Mouse (Mus musculus) kidney, embryonic 16.5 days (tissue): ENCODE results near the gene Gpbp1. TPM values are rescaled to one million over a fixed set of nuclear protein-coding genes. Genes with fewer than 3 reads are reported as not detected.

Experiments used
- ATAC-seq: fragments of 200-750 bp; cut with Nextera tagmentation; 2 replicates; pipeline ENCODE4 v1.8.0; 2017; ENCODE audit warnings: moderate TSS enrichment; ENCODE audit not compliant: low FRiP score, low TSS enrichment
- H3K27ac ChIP-seq: fragments of 300-500 bp; sonication (generic); 2 replicates; pipeline ENCODE4 v1.5.1; 2014; ENCODE audit warnings: low read length
- H3K27me3 ChIP-seq: fragments of 300-500 bp; sonication (generic); 2 replicates; pipeline ENCODE4 v1.6.1; 2014; ENCODE audit warnings: low read length, control low read depth, mixed read lengths; ENCODE audit not compliant: insufficient read depth
- H3K36me3 ChIP-seq: fragments of 300-500 bp; sonication (generic); 2 replicates; pipeline ENCODE4 v1.6.1; 2014; ENCODE audit warnings: low read length, control low read depth, mixed read lengths; ENCODE audit not compliant: insufficient read depth
- H3K4me1 ChIP-seq: fragments of 300-500 bp; sonication (generic); 2 replicates; pipeline ENCODE4 v1.6.1; 2014; ENCODE audit warnings: low read length, control low read depth, mixed read lengths; ENCODE audit not compliant: insufficient read depth
- H3K4me2 ChIP-seq: fragments of 300-500 bp; sonication (generic); replicated peaks from 2 replicates; pipeline ENCODE4 v1.6.1; 2014; ENCODE audit warnings: low read depth, low read length
- H3K4me3 ChIP-seq: fragments of 300-500 bp; sonication (generic); 2 replicates; pipeline ENCODE4 v1.5.1; 2014; ENCODE audit warnings: mild to moderate bottlenecking, low read length
- H3K9ac ChIP-seq: fragments of 300-500 bp; sonication (generic); replicated peaks from 2 replicates; pipeline ENCODE4 v1.6.1; 2014; ENCODE audit warnings: low read length
- H3K9me3 ChIP-seq: fragments of 300-500 bp; sonication (generic); 2 replicates; pipeline ENCODE4 v1.6.1; 2016; ENCODE audit warnings: low read length, control low read depth
- WGBS: fragments of 180-500 bp; shearing (Covaris S2); extraction: QIAGEN DNeasy Blood & Tissue Kit; methylation state at CpG from one replicate; pipeline ENCODE4 v1.1.7; 2014; 5-methylcytosine and 5-hydroxymethylcytosine counted together
- polyA plus RNA-seq: library from polyadenylated mRNA; unstranded; fragments of >200 nt; fragmentation: Nextera tagmentation; extraction: Ambion mirVana; gene quantifications from 2 replicates; pipeline ENCODE4 v1.2.1, GENCODE M21; 2015

Gpbp1 gene
- polyA plus RNA-seq, 1 experiment from 2014 or later: 80.5 TPM

- no peaks in the 10 kb centered on the region for H3K36me3 ChIP-seq
- no peak for ATAC-seq
- H3K27me3 ChIP-seq: no peaks in the 10 kb centered on the region
- no peaks in the 10 kb centered on the region for H3K4me1 ChIP-seq
- no peak overlapping the region for H3K9ac ChIP-seq
- H3K27ac ChIP-seq: no peak overlapping the region
- H3K4me2 ChIP-seq: no peak overlapping the region
- no peaks in the 10 kb centered on the region for H3K9me3 ChIP-seq
- WGBS: 46% methylated on average over 5 of the region's 5 CpGs
- no peak overlapping the region for H3K4me3 ChIP-seq
These were observed 28.4 kb upstream of the Gpbp1 start for GRCm38 (mm10) chr13:111518332-111518731.

DNA sequence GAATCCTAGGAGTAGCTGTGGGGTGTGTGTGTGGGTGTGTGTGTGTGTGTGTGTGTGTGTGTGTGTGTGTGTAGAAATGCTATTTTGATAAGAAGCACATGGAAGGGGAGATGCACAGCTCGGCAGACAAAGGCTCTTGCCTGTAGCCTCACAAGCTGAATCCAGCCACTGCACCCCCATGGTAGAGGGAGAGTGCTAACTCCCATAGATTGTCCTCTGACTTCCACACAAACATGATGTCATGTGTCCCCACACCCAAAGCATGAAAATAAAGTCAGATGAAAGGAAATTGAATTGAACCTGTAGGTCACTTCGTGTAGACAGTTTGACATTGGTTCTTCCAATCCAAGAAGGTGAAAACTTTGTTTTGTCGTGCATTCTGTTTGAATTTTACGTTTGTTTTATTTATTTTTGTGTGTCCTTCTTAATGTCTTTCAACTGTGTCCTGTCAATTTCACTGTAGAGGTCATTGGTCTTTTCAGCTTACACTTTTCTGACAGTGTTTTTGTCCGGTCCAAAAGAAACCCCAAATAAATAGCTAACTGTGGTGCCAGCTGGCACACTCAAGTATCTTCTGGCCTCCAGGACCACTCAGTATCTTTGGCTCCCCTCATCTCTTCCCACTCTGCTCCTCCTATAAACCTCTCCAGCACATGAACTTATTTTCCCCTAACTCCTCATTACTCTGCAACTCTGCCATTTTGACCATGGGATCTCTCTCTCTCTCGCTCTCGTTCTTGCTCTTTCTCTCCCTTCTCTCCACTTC, 26.7 kb upstream of the Gpbp1 start:
- Histone ChIP-seq H3K9ac (no peak overlapping the region), H3K4me2 (no peak overlapping the region), H3K9me3 (no peaks in the 10 kb centered on the region), H3K27me3 (no peaks in the 10 kb centered on the region), H3K4me1 (no peaks in the 10 kb centered on the region), H3K4me3 (no peak overlapping the region), H3K27ac (no peak overlapping the region), H3K36me3 (no peaks in the 10 kb centered on the region)
- 81% methylated on average over 7 of the region's 7 CpGs for WGBS
- ATAC-seq: no peak

- Histone ChIP-seq H3K4me2 (no peak overlapping the region), H3K9ac (no peak overlapping the region), H3K36me3 (no peaks in the 10 kb centered on the region), H3K27ac (no peak overlapping the region), H3K4me3 (no peak overlapping the region), H3K27me3 (no peaks in the 10 kb centered on the region), H3K9me3 (no peaks in the 10 kb centered on the region), H3K4me1 (no peaks in the 10 kb centered on the region)
- ATAC-seq: no peak
- WGBS: 34% methylated on average over 5 of the region's 5 CpGs
These were observed 19.5 kb upstream of the Gpbp1 start for GRCm38 (mm10) chr13:111509385-111509784.

DNA sequence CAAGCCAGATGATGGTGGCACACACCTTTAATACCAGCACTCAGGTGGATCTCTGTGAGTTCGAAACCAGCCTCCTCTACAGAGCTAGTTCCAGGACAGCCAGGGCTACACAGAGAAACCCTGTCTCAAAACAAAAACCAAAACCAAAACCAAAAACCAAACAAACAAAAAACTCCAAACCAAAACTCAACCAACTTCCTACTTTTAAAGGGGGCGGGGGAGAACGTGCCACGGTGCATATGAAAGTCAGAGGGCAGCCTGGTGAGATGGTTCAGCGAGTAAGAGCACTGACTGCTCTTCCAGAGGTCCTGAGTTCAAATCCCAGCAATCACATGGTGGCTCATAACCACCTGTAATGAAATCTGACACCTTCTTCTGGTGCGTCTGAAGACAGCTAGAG, 18.7 kb upstream of the Gpbp1 start:
- H3K9ac ChIP-seq: no peak overlapping the region
- no peaks in the 10 kb centered on the region for H3K9me3 ChIP-seq
- H3K36me3 ChIP-seq: no peaks in the 10 kb centered on the region
- H3K4me2 ChIP-seq: no peak overlapping the region
- ATAC-seq: no peak
- 66% methylated on average over 6 of the region's 6 CpGs for WGBS
- H3K4me3 ChIP-seq: no peak overlapping the region
- no peaks in the 10 kb centered on the region for H3K27me3 ChIP-seq
- H3K27ac ChIP-seq: no peak overlapping the region
- no peaks in the 10 kb centered on the region for H3K4me1 ChIP-seq

- H3K9ac ChIP-seq: no peak overlapping the region
- peaks cover 33% of the 10 kb centered on the region for H3K27me3 ChIP-seq
- no peaks in the 10 kb centered on the region for H3K36me3 ChIP-seq
- no peak overlapping the region for H3K4me3 ChIP-seq
- peaks cover 6% of the 10 kb centered on the region for H3K4me1 ChIP-seq
- ATAC-seq: no peak
- H3K27ac ChIP-seq: no peak overlapping the region
- 59% methylated on average over 11 of the region's 11 CpGs for WGBS
- H3K9me3 ChIP-seq: no peaks in the 10 kb centered on the region
- no peak overlapping the region for H3K4me2 ChIP-seq
These were observed 4.6 kb upstream of the Gpbp1 start for GRCm38 (mm10) chr13:111494330-111495029.

DNA sequence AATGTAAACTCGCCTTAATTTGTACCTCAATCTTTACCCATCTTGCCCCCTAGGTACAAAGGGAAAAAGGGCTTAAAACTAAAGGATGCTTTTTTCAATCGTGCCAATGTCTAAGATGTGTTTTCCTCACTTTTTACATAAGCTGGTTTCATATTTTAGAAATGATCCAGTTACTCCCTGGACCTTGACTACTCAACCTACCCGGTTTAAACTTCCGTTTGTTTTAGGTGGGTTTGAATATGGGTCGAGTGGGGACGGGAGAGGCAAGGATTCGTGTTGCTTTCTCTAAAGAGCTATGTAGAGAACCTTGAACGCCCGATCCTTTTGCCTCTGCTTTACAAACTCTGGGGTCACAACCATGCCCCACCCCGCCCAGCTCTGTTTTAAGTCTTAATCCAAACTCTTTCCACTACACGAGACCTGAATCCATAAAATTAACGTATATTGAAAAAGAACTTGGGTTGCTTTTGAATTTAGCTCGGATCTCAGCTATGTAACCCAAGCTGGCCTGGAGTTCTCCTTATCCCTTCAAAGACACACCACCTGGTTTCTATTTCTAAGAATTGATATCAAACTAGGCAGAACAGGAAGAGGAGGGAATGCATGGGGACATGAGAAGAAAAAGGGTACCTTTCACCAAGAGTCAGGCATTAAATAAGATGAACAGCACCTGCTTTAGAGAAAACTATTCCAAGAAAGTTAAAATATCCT, 1.3 kb upstream of the Gpbp1 start:
- ATAC-seq: no peak
- peaks cover 33% of the 10 kb centered on the region for H3K27me3 ChIP-seq
- no peak overlapping the region for H3K9ac ChIP-seq
- H3K27ac ChIP-seq: no peak overlapping the region
- peaks cover 12% of the 10 kb centered on the region for H3K4me1 ChIP-seq
- peak overlapping the region; percentile 98 for H3K4me3 ChIP-seq
- H3K4me2 ChIP-seq: peak overlapping the region; percentile 88
- 17% methylated on average over 13 of the region's 13 CpGs for WGBS
- no peaks in the 10 kb centered on the region for H3K9me3 ChIP-seq
- H3K36me3 ChIP-seq: no peaks in the 10 kb centered on the region

GRCm38 (mm10) chr13:111489502-111489801, 459 bp downstream of the Gpbp1 start:
- Histone ChIP-seq H3K27ac (peak overlapping the region; percentile 99), H3K4me2 (peak overlapping the region; percentile 77), H3K4me1 (peaks cover 25% of the 10 kb centered on the region), H3K9ac (peak overlapping the region; percentile 99), H3K9me3 (no peaks in the 10 kb centered on the region), H3K36me3 (no peaks in the 10 kb centered on the region), H3K27me3 (peaks cover 26% of the 10 kb centered on the region), H3K4me3 (peak overlapping the region; percentile 98)
- WGBS: 0% methylated on average over 17 of the region's 33 CpGs
- peak; percentile 73 for ATAC-seq

GRCm38 (mm10) chr13:111488651-111489501, 1.0 kb downstream of the Gpbp1 start:
- Histone ChIP-seq H3K36me3 (no peaks in the 10 kb centered on the region), H3K4me1 (peaks cover 28% of the 10 kb centered on the region), H3K4me3 (peak overlapping the region; percentile 98), H3K27me3 (peaks cover 26% of the 10 kb centered on the region), H3K9me3 (no peaks in the 10 kb centered on the region), H3K27ac (peak overlapping the region; percentile 99), H3K4me2 (peak overlapping the region; percentile 77), H3K9ac (peak overlapping the region; percentile 99)
- WGBS: under 1% methylated on average over 81 of the region's 98 CpGs
- peak; percentile 2 for ATAC-seq

- WGBS: 71% methylated on average over 2 of the region's 2 CpGs
- no peaks in the 10 kb centered on the region for H3K9me3 ChIP-seq
- no peak for ATAC-seq
- H3K27ac ChIP-seq: no peak overlapping the region
- no peak overlapping the region for H3K4me3 ChIP-seq
- no peaks in the 10 kb centered on the region for H3K27me3 ChIP-seq
- H3K4me2 ChIP-seq: no peak overlapping the region
- H3K9ac ChIP-seq: no peak overlapping the region
- peaks cover 2% of the 10 kb centered on the region; the same call in 1 of the 2 replicates for H3K36me3 ChIP-seq
- H3K4me1 ChIP-seq: peaks cover 13% of the 10 kb centered on the region
These were observed 12.2 kb downstream of the Gpbp1 start for GRCm38 (mm10) chr13:111477695-111478094.
